Mouse (Mus musculus): ENCODE data around the gene Sell. TPM values are rescaled to one million over a fixed set of nuclear protein-coding genes. Genes with fewer than 3 reads are reported as not detected.

Sell gene
- polyA plus RNA-seq, 1 experiment from 2014 or later, result 4.3 TPM

- H3K4me1 ChIP-seq, result no peaks in the 10 kb centered on the region
- H3K4me3 ChIP-seq (replicated peaks), result no peak within 1 kb of the TSS
- H3K36me3 ChIP-seq, result no peaks in the 10 kb centered on the region
- no peak within 1 kb of the TSS for H3K27ac ChIP-seq
- H3K9ac ChIP-seq, result no peak within 1 kb of the TSS
- H3K4me2 ChIP-seq, result no peak within 1 kb of the TSS
- no peak for ATAC-seq (ENCODE audit: insufficient read depth, low FRiP score, low read depth)
- no peaks in the 10 kb centered on the region for H3K9me3 ChIP-seq
- no peaks in the 10 kb centered on the region for H3K27me3 ChIP-seq (replicated peaks)
- 56% methylated on average over 8 of the region's 8 CpGs for WGBS
Observed at GRCm38 (mm10) chr1:164114947-164115493, 53.2 kb downstream of the Sell start, which contains the start of gene Selp. Selp (plus strand) TSS chr1:164115264.

GRCm38 (mm10) chr1:164115647-164116046 is 53.9 kb downstream of the Sell start:
- no peaks in the 10 kb centered on the region for H3K9me3 ChIP-seq
- H3K27me3 ChIP-seq (replicated peaks), result no peaks in the 10 kb centered on the region
- H3K36me3 ChIP-seq, result no peaks in the 10 kb centered on the region
- WGBS, result 79% methylated on average over 6 of the region's 6 CpGs
- no peaks in the 10 kb centered on the region for H3K4me1 ChIP-seq
- no peak overlapping the region for H3K4me3 ChIP-seq (replicated peaks)
- H3K9ac ChIP-seq, result no peak overlapping the region
- ATAC-seq (ENCODE audit: insufficient read depth, low FRiP score, low read depth), result no peak
- H3K4me2 ChIP-seq, result no peak overlapping the region
- H3K27ac ChIP-seq, result no peak overlapping the region

DNA sequence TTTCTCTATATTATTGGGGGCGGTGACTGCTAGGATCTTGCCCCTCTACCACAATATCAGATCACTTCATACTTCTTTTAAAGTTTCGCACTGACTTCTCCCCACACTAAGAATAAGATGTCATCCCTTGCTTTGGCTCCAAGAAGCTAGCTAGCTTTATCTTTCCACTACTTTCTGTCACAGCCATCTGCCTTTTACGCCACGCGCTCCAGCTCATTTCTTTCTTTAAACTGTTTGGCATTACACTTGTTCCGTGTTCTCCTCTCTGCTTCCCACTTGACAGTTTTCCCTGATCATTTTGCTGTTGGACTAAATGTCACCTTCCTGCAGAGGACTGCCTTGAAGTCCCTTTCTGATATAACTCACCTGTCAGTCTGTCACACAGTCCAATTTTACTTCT is 56.1 kb downstream of the Sell start:
- ATAC-seq (ENCODE audit: insufficient read depth, low FRiP score, low read depth), result no peak
- Histone ChIP-seq H3K4me2 (no peak overlapping the region), H3K4me3 (replicated peaks) (no peak overlapping the region), H3K4me1 (no peaks in the 10 kb centered on the region), H3K27ac (no peak overlapping the region), H3K27me3 (replicated peaks) (no peaks in the 10 kb centered on the region), H3K9ac (no peak overlapping the region), H3K9me3 (no peaks in the 10 kb centered on the region), H3K36me3 (no peaks in the 10 kb centered on the region)
- 79% methylated on average over 6 of the region's 6 CpGs for WGBS

- Histone ChIP-seq H3K9me3 (no peaks in the 10 kb centered on the region), H3K27me3 (replicated peaks) (no peaks in the 10 kb centered on the region), H3K27ac (no peak overlapping the region), H3K36me3 (no peaks in the 10 kb centered on the region), H3K4me3 (replicated peaks) (no peak overlapping the region), H3K4me2 (no peak overlapping the region), H3K9ac (no peak overlapping the region), H3K4me1 (no peaks in the 10 kb centered on the region)
- ATAC-seq (ENCODE audit: insufficient read depth, low FRiP score, low read depth), result no peak
- WGBS, result 67% methylated on average over 3 of the region's 3 CpGs
Observed at GRCm38 (mm10) chr1:164119892-164120776, 58.4 kb downstream of the Sell start.

- no peak for ATAC-seq (ENCODE audit: insufficient read depth, low FRiP score, low read depth)
- Histone ChIP-seq H3K9ac (no peak overlapping the region), H3K4me1 (no peaks in the 10 kb centered on the region), H3K4me2 (no peak overlapping the region), H3K36me3 (no peaks in the 10 kb centered on the region), H3K27me3 (replicated peaks) (no peaks in the 10 kb centered on the region), H3K9me3 (no peaks in the 10 kb centered on the region), H3K27ac (no peak overlapping the region), H3K4me3 (replicated peaks) (no peak overlapping the region)
- 82% methylated on average over 3 of the region's 3 CpGs for WGBS
Observed at GRCm38 (mm10) chr1:164120777-164121158, 59.0 kb downstream of the Sell start.

- Histone ChIP-seq H3K9me3 (no peaks in the 10 kb centered on the region), H3K4me2 (no peak overlapping the region), H3K36me3 (no peaks in the 10 kb centered on the region), H3K4me3 (replicated peaks) (no peak overlapping the region), H3K27ac (no peak overlapping the region), H3K27me3 (replicated peaks) (no peaks in the 10 kb centered on the region), H3K4me1 (no peaks in the 10 kb centered on the region), H3K9ac (no peak overlapping the region)
- no peak for ATAC-seq (ENCODE audit: insufficient read depth, low FRiP score, low read depth)
- 60% methylated on average over 3 of the region's 3 CpGs for WGBS
Observed at GRCm38 (mm10) chr1:164123836-164124235, 62.1 kb downstream of the Sell start.

- ATAC-seq (ENCODE audit: insufficient read depth, low FRiP score, low read depth), result no peak
Observed at GRCm38 (mm10) chr1:164130013-164130412, 68.2 kb downstream of the Sell start.

GRCm38 (mm10) chr1:164132609-164133008 is 70.8 kb downstream of the Sell start:
- no peaks in the 10 kb centered on the region for H3K36me3 ChIP-seq
- no peaks in the 10 kb centered on the region for H3K27me3 ChIP-seq (replicated peaks)
- no peak overlapping the region for H3K4me3 ChIP-seq (replicated peaks)
- H3K9me3 ChIP-seq, result no peaks in the 10 kb centered on the region
- no peak overlapping the region for H3K4me2 ChIP-seq
- no peak for ATAC-seq (ENCODE audit: insufficient read depth, low FRiP score, low read depth)
- no peak overlapping the region for H3K27ac ChIP-seq
- WGBS, result 62% methylated on average over 1 of the region's 1 CpGs
- no peak overlapping the region for H3K9ac ChIP-seq
- no peaks in the 10 kb centered on the region for H3K4me1 ChIP-seq

More at GRCm38 (mm10) chr1:164130013-164130412, 68.2 kb downstream of the Sell start:
- no peak overlapping the region for H3K9ac ChIP-seq
- no peaks in the 10 kb centered on the region for H3K9me3 ChIP-seq
- no peaks in the 10 kb centered on the region for H3K36me3 ChIP-seq
- no peak overlapping the region for H3K4me2 ChIP-seq
- no peaks in the 10 kb centered on the region for H3K27me3 ChIP-seq (replicated peaks)
- WGBS, result 62% methylated on average over 3 of the region's 3 CpGs
- H3K27ac ChIP-seq, result no peak overlapping the region
- H3K4me1 ChIP-seq, result no peaks in the 10 kb centered on the region
- no peak overlapping the region for H3K4me3 ChIP-seq (replicated peaks)

Other genes with a start within 250 kb of the Sell start
- 15.7 and 17.1 TPM in 2 replicates for gene Scyl3, start 132.9 kb upstream of the Sell start, polyA plus RNA-seq (2015; fragmentation: Nextera tagmentation; extraction: Ambion mirVana)
- 15.6 and 16.5 TPM in 2 replicates for gene BC055324, start 67.2 kb upstream of the Sell start, polyA plus RNA-seq (2015; fragmentation: Nextera tagmentation; extraction: Ambion mirVana)
- gene Mettl18, start 67.1 kb upstream of the Sell start, polyA plus RNA-seq (2015; fragmentation: Nextera tagmentation; extraction: Ambion mirVana), result 9.4 and 9.6 TPM in 2 replicates
- gene Sele, start 13.7 kb upstream of the Sell start, polyA plus RNA-seq (2015; fragmentation: Nextera tagmentation; extraction: Ambion mirVana), result 0.04 TPM in 1 of 2 replicates, not detected in the other
- 0.18 and 0.58 TPM in 2 replicates for gene Selp, start 53.3 kb downstream of the Sell start, polyA plus RNA-seq (2015; fragmentation: Nextera tagmentation; extraction: Ambion mirVana)
- 1.0 and 1.1 TPM in 2 replicates for gene F5, start 89.9 kb downstream of the Sell start, polyA plus RNA-seq (2015; fragmentation: Nextera tagmentation; extraction: Ambion mirVana)
- gene Slc19a2, start 187.1 kb downstream of the Sell start, polyA plus RNA-seq (2015; fragmentation: Nextera tagmentation; extraction: Ambion mirVana), result 15.5 and 17.1 TPM in 2 replicates
- 9.4 and 10.7 TPM in 2 replicates for gene Ccdc181, start 213.6 kb downstream of the Sell start, polyA plus RNA-seq (2015; fragmentation: Nextera tagmentation; extraction: Ambion mirVana)
- 31.2 and 38.9 TPM in 2 replicates for gene Nme7, start 242.1 kb downstream of the Sell start, polyA plus RNA-seq (2015; fragmentation: Nextera tagmentation; extraction: Ambion mirVana)
- gene Blzf1, start 245.5 kb downstream of the Sell start, polyA plus RNA-seq (2015; fragmentation: Nextera tagmentation; extraction: Ambion mirVana), result 28.4 and 29.3 TPM in 2 replicates

All from stomach, embryonic 15.5 days (tissue).